Mouse (Mus musculus) MEL (cell line): ENCODE measurements around the gene Agrn. TPM values are rescaled to one million over a fixed set of nuclear protein-coding genes. Genes with fewer than 3 reads are reported as not detected.

ENCODE experiments used
- DNase-seq: peaks from one replicate; pipeline ENCODE4 v3.0.0; 2011; ENCODE audit warnings: low read depth, low spot score
- H3K27ac ChIP-seq: 2 replicates; pipeline ENCODE4 v1.5.1; 2012; ENCODE audit warnings: low read depth, mild to moderate bottlenecking, control low read depth, low read length, moderate library complexity; ENCODE audit not compliant: control insufficient read depth
- H3K27me3 ChIP-seq, 2 experiments: fragments of 150-350 bp in 1 of 2; sonication (generic) in 1 of 2; 2 replicates each; pipeline ENCODE4 v1.6.1; 2012; ENCODE audit warnings: low read length in 2 of 2, mild to moderate bottlenecking in 2 of 2, improper control_type of control experiment in 1 of 2, moderate library complexity in 1 of 2; ENCODE audit not compliant: insufficient read depth in 2 of 2, control insufficient read depth in 1 of 2
- H3K36me3 ChIP-seq, 2 experiments: 2 replicates each; pipeline ENCODE4 v1.6.1; 2012 to 2014; ENCODE audit warnings: low read length in 2 of 2, improper control_type of control experiment in 1 of 2, inconsistent platforms in 1 of 2, mild to moderate bottlenecking in 1 of 2; ENCODE audit not compliant: insufficient read depth in 2 of 2, control insufficient read depth in 1 of 2
- H3K4me1 ChIP-seq, 2 experiments: fragments of 150-350 bp in 1 of 2; sonication (generic) in 1 of 2; 2 replicates each; pipeline ENCODE4 v1.6.1; 2012; ENCODE audit warnings: low read length in 2 of 2, improper control_type of control experiment in 1 of 2, mild to moderate bottlenecking in 1 of 2; ENCODE audit not compliant: insufficient read depth in 2 of 2, control insufficient read depth in 1 of 2
- H3K4me3 ChIP-seq, 2 experiments: fragments of 150-350 bp in 1 of 2; sonication (generic) in 1 of 2; 2 replicates each; pipeline ENCODE4 v1.5.1; 2012; ENCODE audit warnings: low read depth in 2 of 2, low read length in 2 of 2, mild to moderate bottlenecking in 2 of 2, moderate library complexity in 2 of 2, control low read depth in 1 of 2, improper control_type of control experiment in 1 of 2; ENCODE audit not compliant: control insufficient read depth in 1 of 2, insufficient read depth in 1 of 2
- H3K79me2 ChIP-seq: 2 replicates; pipeline ENCODE4 v1.6.1; 2012; ENCODE audit warnings: mild to moderate bottlenecking, low read length, moderate library complexity; ENCODE audit not compliant: control insufficient read depth, poor library complexity, insufficient read depth
- H3K9ac ChIP-seq: 2 replicates; pipeline ENCODE4 v1.6.1; 2012; ENCODE audit warnings: low read depth, mild to moderate bottlenecking, control low read depth, low read length, moderate library complexity; ENCODE audit not compliant: control insufficient read depth, poor library complexity, severe bottlenecking
- H3K9me3 ChIP-seq: fragments of 150-350 bp; sonication (generic); replicated peaks from 2 replicates; pipeline ENCODE4 v1.6.1; 2012; ENCODE audit warnings: mild to moderate bottlenecking, low read length, improper control_type of control experiment, moderate library complexity; ENCODE audit not compliant: insufficient read depth
- CHD1 ChIP-seq: IDR thresholded peaks from 2 replicates; pipeline ENCODE4 v1.6.1; 2012; ENCODE audit warnings: low read depth, mild to moderate bottlenecking, inconsistent platforms, low read length, improper control_type of control experiment
- CHD2 ChIP-seq: IDR thresholded peaks from 2 replicates; pipeline ENCODE4 v1.6.1; 2011; ENCODE audit warnings: low read length, improper control_type of control experiment
- CTCF ChIP-seq, 3 experiments: IDR thresholded peaks in 2 of 3; conservative IDR thresholded peaks in 1 of 3; 2 replicates each; pipeline ENCODE4 v1.5.1; 2011 to 2012; ENCODE audit warnings: low read length in 3 of 3, low read depth in 2 of 3, mild to moderate bottlenecking in 2 of 3, improper control_type of control experiment in 1 of 3, inconsistent platforms in 1 of 3, mixed read lengths in 1 of 3, moderate library complexity in 1 of 3; ENCODE audit not compliant: control insufficient read depth in 1 of 3, insufficient read depth in 1 of 3, poor library complexity in 1 of 3, severe bottlenecking in 1 of 3
- E2F4 ChIP-seq: IDR thresholded peaks from 2 replicates; pipeline ENCODE4 v1.6.1; 2011; ENCODE audit warnings: low read depth, low read length, improper control_type of control experiment, borderline replicate concordance
- GATA1 ChIP-seq: IDR thresholded peaks from 2 replicates; pipeline ENCODE4 v1.6.1; 2011; ENCODE audit warnings: low read depth, low read length, improper control_type of control experiment
- HCFC1 ChIP-seq: IDR thresholded peaks from 2 replicates; pipeline ENCODE4 v1.6.1; 2012; ENCODE audit warnings: low read depth, mild to moderate bottlenecking, inconsistent platforms, low read length, improper control_type of control experiment, moderate library complexity
- JUND ChIP-seq: IDR thresholded peaks from 2 replicates; pipeline ENCODE4 v1.6.1; 2011; ENCODE audit warnings: low read depth, mild to moderate bottlenecking, improper control_type of control experiment, low read length
- MAFK ChIP-seq: IDR thresholded peaks from 2 replicates; pipeline ENCODE4 v1.6.1; 2011; ENCODE audit warnings: low read depth, mild to moderate bottlenecking, low read length, improper control_type of control experiment, borderline replicate concordance
- MAX ChIP-seq: IDR thresholded peaks from 2 replicates; pipeline ENCODE4 v1.6.1; 2011; ENCODE audit warnings: low read length, improper control_type of control experiment
- MEF2A ChIP-seq: IDR thresholded peaks from 2 replicates; pipeline ENCODE4 v1.6.1; 2014; ENCODE audit warnings: low read depth, mild to moderate bottlenecking, inconsistent platforms, low read length, improper control_type of control experiment; ENCODE audit not compliant: poor library complexity, insufficient replicate concordance, severe bottlenecking; ENCODE audit errors: extremely low read depth
- MXI1 ChIP-seq: IDR thresholded peaks from 2 replicates; pipeline ENCODE4 v1.6.1; 2011; ENCODE audit warnings: mild to moderate bottlenecking, low read depth, low read length, improper control_type of control experiment
- NRF1 ChIP-seq: IDR thresholded peaks from 2 replicates; pipeline ENCODE4 v1.6.1; 2014; ENCODE audit warnings: low read depth, mild to moderate bottlenecking, inconsistent platforms, low read length, improper control_type of control experiment, moderate library complexity; ENCODE audit not compliant: poor library complexity, insufficient read depth, severe bottlenecking
- POLR2AphosphoS5 ChIP-seq: IDR thresholded peaks from 2 replicates; pipeline ENCODE4 v1.6.1; 2012; ENCODE audit warnings: low read depth, borderline replicate concordance, mild to moderate bottlenecking, inconsistent platforms, low read length, moderate library complexity, mixed read lengths
- RCOR1 ChIP-seq: IDR thresholded peaks from 2 replicates; pipeline ENCODE4 v1.6.1; 2012; ENCODE audit warnings: low read depth, mild to moderate bottlenecking, inconsistent platforms, low read length, improper control_type of control experiment
- SMC3 ChIP-seq: IDR thresholded peaks from 2 replicates; pipeline ENCODE4 v1.6.1; 2011; ENCODE audit warnings: low read depth, low read length, improper control_type of control experiment
- TAL1 ChIP-seq: IDR thresholded peaks from 2 replicates; pipeline ENCODE4 v1.6.1; 2012; ENCODE audit warnings: mild to moderate bottlenecking, inconsistent platforms, low read length, moderate library complexity, mixed read lengths
- UBTF ChIP-seq: IDR thresholded peaks from 2 replicates; pipeline ENCODE4 v1.6.1; 2012; ENCODE audit warnings: low read depth, mild to moderate bottlenecking, inconsistent platforms, low read length, improper control_type of control experiment, moderate library complexity, borderline replicate concordance; ENCODE audit not compliant: insufficient read depth
- USF1 ChIP-seq: IDR thresholded peaks from 2 replicates; pipeline ENCODE4 v1.6.1; 2014; ENCODE audit warnings: low read depth, mild to moderate bottlenecking, inconsistent platforms, low read length, improper control_type of control experiment, moderate library complexity
- ZC3H11A ChIP-seq: IDR thresholded peaks from 2 replicates; pipeline ENCODE4 v1.6.1; 2012; ENCODE audit warnings: low read depth, mild to moderate bottlenecking, inconsistent platforms, low read length, improper control_type of control experiment
- ZKSCAN1 ChIP-seq: IDR thresholded peaks from 2 replicates; pipeline ENCODE4 v1.6.1; 2012; ENCODE audit warnings: low read depth, mild to moderate bottlenecking, inconsistent platforms, low read length, improper control_type of control experiment, moderate library complexity
- ZMIZ1 ChIP-seq: IDR thresholded peaks from 2 replicates; pipeline ENCODE4 v1.6.1; 2012; ENCODE audit warnings: low read depth, mild to moderate bottlenecking, inconsistent platforms, low read length, improper control_type of control experiment, moderate library complexity
- polyA plus RNA-seq, 2 experiments: library from polyadenylated mRNA; stranded (reverse) in 1 of 2; unstranded in 1 of 2; fragments of >175 nt in 1 of 2; fragments of >200 nt in 1 of 2; gene quantifications; 2 replicates each; pipeline versions ENCODE4 v1.2.1 to v1.2.4; 2012; ENCODE audit warnings: low replicate concordance in 2 of 2, low read depth in 1 of 2; ENCODE audit not compliant: insufficient read length in 2 of 2, insufficient read depth in 1 of 2, missing spikeins in 1 of 2
- total RNA-seq: library from RNA; depleted of rRNA; stranded (reverse); fragments of 300-350 nt; gene quantifications from 2 replicates; pipeline ENCODE4 v1.2.3, GENCODE M21; 2012

Agrn gene
- total and polyA plus RNA-seq, 3 experiments = 19.3 to 43.0 TPM; not detected in 1

DNA sequence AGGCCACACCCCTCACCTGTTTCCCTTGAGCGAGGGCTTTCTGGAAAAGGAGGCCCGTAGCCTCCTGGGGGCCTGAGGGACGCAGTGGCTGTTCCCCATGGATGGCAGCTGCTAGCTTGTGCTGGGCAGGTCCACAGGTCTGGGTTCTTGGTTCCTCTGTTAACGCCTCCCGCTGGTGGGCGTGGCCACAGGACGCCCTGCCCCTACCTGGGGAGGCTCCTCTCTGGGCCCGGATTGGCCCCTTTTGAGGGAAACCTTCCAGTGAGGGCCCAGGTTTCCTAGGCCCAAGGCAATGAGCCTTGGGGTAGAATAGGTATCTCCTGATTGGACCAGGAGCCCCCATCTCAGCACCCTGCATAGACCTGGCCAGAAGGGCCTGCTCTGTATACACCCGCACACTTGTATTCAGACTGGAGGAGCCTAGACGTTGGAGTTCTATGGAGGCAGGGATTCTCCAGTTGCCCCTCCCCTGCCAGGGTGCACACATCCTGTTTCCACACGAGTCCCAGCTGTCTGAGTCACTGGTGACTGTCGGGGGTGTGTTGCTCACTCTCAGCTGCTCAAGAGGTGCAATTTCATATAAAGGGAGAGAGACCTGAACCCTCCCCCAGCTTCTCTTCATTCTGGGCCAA is 31.2 kb upstream of the Agrn start:
- TF ChIP-seq MAX = no peak
- no peak for TF ChIP-seq ZMIZ1
- TF ChIP-seq MXI1 = no peak
- no peak for TF ChIP-seq CHD2
- TF ChIP-seq GATA1 = no peak
- no peak for TF ChIP-seq MEF2A
- no peak for TF ChIP-seq UBTF
- no peak for TF ChIP-seq SMC3
- no peak for TF ChIP-seq CHD1
- no peak for TF ChIP-seq ZC3H11A
- no peak for TF ChIP-seq E2F4
- H3K36me3 ChIP-seq = no peaks in the 10 kb centered on the region
- no peak overlapping the region for H3K27ac ChIP-seq
- no peaks in the 10 kb centered on the region for H3K27me3 ChIP-seq
- H3K9me3 ChIP-seq = no peaks in the 10 kb centered on the region
- no peak for DNase-seq
- no peak overlapping the region for H3K9ac ChIP-seq
- no peaks in the 10 kb centered on the region for H3K4me1 ChIP-seq
- no peak overlapping the region for H3K4me3 ChIP-seq
- H3K79me2 ChIP-seq = no peaks in the 10 kb centered on the region

- Histone ChIP-seq H3K4me3 (no peak overlapping the region), H3K27ac (no peak overlapping the region), H3K9ac (no peak overlapping the region), H3K36me3 (no peaks in the 10 kb centered on the region), H3K27me3 (no peaks in the 10 kb centered on the region), H3K9me3 (no peaks in the 10 kb centered on the region)
- no peak for DNase-seq
- TF ChIP-seq NRF1 (no peak), USF1 (no peak), ZKSCAN1 (no peak), HCFC1 (no peak), E2F4 (no peak), CTCF (IDR thresholded peaks at IDR 0.05 in 2 of 3, conservative IDR thresholded peaks at IDR 0.05 in 1 of 3; ENCODE audit: control insufficient read depth in 1 of 3, insufficient read depth in 1 of 3, low read depth in 2 of 3, low read length in 3 of 3, poor library complexity in 1 of 3, severe bottlenecking in 1 of 3) (no peak), MAFK (no peak), JUND (no peak), MAX (no peak), RCOR1 (no peak), POLR2AphosphoS5 (no peak), ZMIZ1 (no peak), MXI1 (no peak), TAL1 (no peak)
- TF ChIP-seq, all 39 proteins: peak for 0
- no peaks in the 10 kb centered on the region for H3K79me2 ChIP-seq
- no peaks in the 10 kb centered on the region for H3K4me1 ChIP-seq
These were observed 30.6 kb upstream of the Agrn start for GRCm38 (mm10) chr4:156227752-156228392.
